Mouse (Mus musculus): ENCODE data around the gene Litaf.
"Not testable (repeated sequence)": the region's sequence is repeated elsewhere in the genome, so short reads cannot be mapped to it uniquely, and the experiment has no call there.

Gene Litaf

DNA sequence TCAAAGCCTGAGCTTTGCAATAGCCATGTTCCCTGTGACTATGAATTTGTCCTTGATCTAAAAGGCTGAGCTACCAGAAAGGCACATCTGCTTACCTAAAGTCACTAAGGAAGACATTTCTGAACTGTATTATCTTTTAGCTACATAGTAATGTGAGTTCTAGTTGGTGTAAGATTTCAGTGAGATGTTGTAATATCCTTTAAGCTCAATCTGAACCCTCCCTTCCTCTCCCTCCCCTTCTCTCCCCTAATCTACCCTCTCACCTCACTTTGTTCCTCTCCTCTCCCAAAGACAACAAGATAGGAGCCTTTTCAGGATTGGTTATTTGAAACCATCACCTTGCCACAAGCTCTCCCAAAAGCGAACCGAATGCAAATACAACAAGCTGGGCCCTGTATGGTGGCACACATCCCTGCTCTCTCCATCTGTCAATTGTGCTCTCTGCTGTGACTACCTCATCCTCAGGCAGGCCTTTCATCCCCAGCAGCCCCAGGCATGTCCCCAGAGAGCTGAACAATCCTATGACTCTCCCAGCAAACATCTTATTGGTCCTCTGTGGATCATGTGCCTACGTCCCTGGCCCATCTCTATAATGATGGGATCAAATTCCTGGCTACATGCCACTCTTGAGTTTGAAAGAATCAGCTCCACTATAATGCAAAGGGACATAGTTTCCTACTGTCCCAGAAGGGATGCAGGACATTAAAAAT, 44.4 kb downstream of the Litaf start:
- no peak for DNase-seq

DNA sequence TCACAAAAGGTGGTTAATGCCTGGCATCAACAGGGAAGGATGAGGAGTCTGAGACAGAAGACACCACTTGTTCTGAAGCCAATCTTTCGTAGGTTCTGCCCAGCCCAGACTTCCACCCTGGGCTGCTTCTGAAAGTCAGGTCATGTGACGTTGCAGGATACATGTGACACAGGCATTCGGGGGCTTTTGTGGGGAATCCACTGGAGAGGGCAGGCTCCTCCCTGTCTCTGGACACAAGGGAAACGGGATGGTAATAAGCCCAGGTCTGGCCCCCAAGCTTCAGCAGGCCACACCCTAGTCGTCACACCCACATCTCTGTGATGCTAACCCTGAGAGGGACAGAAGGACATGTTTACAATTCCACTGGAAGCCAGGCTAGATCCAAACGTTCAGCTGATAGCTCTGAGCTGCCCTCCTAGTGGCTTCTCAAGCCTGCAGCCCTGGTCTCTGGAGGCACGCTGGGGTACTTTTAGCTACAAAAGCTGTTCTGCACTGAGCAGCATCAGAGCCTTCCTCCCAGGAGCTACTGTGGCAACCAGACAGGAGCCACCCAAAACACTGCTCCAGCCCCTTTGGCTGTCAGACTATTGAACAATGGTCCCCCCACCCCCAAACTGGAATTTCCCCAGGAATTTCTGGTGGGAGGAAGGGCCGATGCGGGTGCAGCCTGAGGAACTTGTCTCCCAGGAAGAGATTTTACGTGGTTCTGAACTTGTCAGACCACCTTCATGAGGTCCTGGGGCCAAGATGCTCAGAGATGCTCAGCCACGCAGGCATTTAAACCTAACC, 48.0 kb downstream of the Litaf start:
- no peak for DNase-seq

GRCm38 (mm10) chr16:11016353-11016752, 49.6 kb downstream of the Litaf start:
- DNase-seq: no peak

DNA sequence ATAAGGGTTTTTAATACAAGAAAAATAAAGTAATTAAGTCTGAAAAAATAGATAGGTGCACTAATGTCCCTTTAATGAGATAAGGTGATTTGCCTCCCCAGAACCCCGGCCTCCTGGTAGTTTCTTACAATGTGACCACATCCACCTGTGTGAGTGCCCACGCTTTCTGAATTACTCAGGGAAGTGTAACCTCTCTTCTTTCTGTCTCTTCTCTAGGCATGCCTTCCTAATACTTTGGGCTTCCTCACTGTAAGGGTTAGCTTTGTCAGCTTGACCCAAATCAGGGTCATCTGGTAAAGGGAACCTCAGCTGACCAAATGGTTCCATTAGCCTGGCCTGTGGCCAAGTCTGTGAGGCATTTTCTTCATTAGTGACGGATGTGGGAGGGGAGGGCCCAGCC, 51.5 kb downstream of the Litaf start:
- DNase-seq: no peak

- not testable (repeated sequence) for DNase-seq
Measured at GRCm38 (mm10) chr16:11013464-11014147, 52.4 kb downstream of the Litaf start.

DNA sequence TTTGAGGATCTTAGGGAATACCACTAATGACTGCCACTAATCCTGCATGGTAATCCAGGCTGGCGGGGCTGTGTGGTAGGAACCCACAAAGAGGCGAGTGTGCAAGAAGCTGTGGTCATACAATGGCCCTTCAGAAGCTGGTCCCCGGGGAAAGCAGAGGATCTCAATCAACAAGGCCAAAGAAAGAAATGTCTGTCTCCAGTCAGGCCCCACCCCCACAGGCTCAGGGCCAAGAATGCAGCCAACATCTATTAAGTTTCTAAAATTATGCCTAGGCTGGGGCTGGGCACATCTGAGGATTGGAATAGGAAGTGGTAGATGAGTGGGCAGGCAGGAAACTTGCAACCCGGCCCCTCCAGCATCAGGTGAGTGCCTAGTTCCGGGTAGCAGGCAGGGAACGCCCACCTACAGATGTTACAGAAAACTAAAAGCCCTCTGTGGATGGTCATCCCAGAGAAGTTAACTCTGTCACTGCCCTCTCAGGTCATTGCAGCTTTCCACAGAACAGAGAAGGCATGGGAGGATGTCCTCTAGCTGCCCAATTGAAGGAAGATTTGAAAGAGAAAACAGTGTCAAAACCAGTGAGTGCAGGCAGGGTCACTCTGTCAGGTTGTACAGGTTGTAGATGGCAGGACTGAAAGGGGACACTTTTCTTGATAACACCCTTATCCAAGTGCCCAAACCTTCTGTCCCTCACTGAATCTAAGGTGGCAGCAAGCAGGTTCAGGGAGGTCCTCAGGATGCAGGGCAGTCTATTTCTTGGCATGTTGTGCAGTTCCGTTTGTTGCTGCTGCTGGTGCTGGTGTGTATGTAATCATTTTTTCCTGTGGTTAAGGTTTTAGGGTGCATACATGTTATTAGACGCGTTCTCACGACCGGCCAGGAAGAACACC, 53.1 kb downstream of the Litaf start:
- peak; percentile 42 for DNase-seq

DNA sequence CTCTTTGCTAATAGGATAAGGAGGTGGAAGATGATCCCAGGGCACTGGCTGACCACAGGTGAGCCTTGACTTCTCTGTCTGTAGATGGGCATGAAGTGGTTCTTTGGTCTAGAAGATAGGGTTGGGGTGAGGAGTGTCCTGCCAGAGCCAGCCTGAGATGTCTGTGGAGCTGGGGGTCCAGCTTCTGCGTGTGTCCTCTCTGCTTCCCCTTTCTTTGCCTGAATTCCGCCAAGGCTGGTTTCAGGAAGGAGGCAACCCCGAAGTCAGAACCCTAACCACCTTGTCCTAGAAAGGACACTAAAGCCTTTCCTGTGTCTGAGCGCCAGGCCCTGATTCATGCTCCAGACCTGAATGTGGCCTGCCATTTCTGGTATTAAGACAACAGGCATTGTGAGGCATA, 54.0 kb downstream of the Litaf start:
- DNase-seq: no peak

GRCm38 (mm10) chr16:11011206-11011605, 54.8 kb downstream of the Litaf start:
- DNase-seq: no peak

DNA sequence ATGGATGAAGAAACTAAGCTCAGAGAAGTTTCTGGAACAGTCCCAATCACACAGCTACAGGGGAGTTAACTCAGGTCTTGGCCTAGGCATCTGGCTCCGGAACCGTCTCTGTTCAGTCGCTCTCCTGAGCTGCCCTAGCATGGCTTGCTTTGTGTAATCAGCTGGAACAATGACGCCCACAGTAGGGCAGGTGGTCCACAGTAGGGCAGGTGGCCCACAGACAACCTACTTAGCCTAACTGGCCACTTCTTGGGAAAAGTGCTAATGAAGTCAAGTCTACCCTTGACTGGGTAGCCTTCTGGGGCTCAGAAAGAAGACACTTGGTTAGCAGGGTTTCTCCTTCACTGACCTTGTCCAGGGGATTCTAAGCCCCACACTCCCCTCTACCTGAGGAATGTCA, 55.7 kb downstream of the Litaf start:
- DNase-seq: no peak

DNA sequence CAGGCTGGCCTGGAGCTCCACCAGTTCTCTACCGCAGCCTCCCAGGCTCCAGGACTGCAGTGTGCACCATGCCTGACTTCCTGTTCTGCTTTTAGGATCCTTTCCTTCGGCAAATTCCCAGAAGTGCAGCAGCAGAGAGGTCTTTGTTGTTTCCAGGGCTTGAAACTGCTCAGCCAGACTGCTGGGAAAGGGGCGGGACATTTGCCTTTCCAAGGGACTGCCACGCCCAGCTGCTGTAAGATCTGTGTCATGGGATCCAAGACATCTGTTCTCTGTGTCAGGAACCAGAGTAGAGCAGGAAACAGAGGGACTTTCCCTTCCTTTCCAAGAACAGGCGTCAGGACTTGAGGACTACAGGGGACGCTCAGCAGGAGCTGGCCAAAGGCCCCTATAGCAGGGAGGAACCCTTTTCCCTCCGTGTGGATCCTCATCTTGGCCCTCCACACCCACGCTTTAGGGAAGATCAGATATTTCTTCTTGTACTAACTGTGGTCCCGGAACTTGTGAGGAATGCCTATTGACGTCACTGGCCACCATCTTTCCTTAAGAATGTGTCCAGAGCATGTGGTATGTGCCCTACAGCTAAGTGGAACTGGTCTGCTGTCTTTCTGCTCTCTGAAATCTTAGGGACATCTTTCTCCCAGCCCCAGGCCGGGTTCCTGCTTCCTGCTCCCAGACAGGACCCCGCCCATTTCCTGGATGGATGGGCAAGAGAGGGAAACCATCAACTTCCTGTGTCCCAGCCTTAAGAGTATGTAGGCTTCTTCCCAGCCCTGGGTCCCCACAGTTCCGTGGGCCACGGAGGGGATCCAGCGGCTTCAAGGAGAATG, 57.6 kb downstream of the Litaf start:
- no peak for DNase-seq

- DNase-seq: no peak
Measured at GRCm38 (mm10) chr16:11006100-11006499, 59.9 kb downstream of the Litaf start.

DNA sequence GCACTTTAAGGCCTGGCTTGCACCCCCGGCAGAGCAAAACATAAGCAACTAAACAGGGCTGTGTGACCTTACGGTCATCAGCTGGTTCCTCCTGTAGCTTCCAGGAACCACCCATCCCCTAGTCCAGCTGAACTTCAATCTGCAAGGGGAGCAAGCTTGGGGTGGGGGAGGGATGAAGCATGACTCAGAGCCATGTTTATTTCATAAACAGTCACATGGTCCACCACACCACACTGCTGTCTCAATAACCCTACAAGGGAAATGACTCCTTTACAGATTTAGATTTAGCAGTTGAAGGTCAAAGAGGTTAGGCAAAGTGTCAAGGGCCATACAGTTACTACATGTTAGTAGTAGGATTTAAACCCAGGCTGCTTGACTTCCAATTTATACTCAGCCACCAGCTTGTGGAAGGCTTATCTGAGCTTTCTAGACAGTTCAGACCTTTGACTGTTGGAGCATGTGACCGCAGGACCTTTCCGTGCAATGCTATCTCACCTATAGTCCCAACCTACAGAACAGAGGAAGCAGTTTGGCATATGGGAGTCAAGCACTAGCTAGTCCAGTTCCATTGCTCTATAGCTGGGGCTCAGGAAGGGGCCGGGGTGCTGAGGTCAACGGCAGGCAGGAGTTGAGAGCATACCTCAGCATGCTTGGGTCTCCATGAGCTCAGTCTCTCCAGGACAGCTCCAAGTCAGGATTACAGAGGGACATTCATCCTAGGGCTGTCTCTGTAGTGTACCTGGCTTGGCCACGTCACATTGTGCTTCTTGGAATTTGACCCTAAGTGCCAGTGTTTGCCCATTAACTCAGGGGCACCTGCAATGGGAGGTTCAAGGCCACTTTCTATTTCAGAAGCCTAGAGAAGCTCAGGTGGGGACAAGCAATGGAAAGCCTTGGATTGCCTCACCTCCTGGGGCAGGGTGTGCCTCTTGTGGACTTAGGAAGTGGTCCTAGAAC, 64.0 kb downstream of the Litaf start:
- DNase-seq: no peak

DNA sequence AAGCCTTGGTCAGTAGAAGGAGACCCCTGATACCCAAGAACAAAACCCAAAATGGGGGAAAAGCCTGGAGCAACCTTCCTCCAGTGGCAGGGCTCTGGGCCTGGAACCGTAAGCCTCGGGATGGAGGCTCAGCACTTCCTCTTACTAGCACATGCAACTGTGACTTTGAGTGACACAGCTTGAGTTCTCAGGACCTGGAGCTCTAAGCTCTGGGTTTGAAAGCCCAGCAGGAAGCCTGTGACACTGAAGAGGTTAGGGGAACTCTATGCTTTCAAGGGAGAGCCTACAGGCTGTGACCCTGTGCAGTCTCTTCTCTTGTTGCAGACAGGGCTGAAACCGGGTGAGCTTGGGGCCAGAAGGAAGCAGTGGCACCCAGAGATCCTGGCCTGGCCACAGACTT, 66.1 kb downstream of the Litaf start:
- no peak for DNase-seq

DNA sequence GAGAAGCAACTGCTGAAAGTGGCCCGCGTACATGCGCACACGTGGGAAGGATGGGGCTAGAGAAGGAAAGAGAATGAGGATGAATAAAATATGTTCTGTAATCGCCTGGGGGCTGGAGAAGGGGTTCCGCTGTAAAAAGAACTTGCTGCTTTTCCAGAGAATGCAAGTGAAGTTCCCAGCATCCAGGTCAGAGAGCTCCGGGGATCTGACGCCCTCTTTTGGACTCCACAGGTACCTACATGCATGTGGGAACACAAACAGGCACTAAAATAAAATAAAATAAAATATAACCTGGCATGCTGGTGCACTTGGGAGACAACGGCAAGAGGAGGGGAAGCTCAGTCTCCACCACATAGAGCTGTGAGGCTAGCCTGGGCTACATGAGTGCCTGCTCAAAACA, 67.7 kb downstream of the Litaf start:
- no peak for DNase-seq

- no peak for DNase-seq
Measured at GRCm38 (mm10) chr16:10996576-10996975, 69.4 kb downstream of the Litaf start.

DNA sequence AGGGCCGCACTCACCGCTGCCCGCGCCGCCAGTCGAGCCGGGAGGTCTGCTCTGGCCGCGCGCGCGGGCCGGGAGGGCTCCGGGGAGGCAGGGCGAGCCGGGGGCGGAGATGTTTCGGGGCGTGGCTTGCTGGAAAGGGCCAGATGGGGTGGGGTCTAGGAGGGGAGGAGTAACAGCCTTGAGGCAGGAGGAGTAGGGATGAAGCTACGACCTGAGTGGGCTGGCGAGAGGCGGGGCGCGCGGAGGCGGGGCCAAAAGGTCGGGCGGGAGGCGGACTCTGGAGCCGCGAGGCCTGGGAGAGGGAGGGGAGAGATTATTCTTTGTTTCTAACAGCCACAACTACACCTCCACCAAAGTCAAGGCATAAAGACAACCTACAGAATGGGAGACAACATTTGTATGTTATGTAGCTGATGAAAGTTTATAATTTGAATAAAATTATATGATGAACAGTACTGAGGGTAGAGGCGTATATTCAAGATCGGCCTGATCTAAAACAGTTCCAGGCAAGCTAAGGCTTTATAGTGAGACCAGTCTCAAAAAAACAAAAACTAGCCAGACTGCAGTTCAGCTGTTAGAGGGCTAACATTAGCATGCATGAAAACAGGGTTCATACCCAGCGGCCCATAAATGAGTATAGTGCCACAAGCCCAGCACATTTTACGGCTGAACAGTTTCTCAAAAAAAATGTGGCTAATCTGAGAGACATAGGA, 72.8 kb downstream of the Litaf start:
- DNase-seq: peak; percentile 65

DNA sequence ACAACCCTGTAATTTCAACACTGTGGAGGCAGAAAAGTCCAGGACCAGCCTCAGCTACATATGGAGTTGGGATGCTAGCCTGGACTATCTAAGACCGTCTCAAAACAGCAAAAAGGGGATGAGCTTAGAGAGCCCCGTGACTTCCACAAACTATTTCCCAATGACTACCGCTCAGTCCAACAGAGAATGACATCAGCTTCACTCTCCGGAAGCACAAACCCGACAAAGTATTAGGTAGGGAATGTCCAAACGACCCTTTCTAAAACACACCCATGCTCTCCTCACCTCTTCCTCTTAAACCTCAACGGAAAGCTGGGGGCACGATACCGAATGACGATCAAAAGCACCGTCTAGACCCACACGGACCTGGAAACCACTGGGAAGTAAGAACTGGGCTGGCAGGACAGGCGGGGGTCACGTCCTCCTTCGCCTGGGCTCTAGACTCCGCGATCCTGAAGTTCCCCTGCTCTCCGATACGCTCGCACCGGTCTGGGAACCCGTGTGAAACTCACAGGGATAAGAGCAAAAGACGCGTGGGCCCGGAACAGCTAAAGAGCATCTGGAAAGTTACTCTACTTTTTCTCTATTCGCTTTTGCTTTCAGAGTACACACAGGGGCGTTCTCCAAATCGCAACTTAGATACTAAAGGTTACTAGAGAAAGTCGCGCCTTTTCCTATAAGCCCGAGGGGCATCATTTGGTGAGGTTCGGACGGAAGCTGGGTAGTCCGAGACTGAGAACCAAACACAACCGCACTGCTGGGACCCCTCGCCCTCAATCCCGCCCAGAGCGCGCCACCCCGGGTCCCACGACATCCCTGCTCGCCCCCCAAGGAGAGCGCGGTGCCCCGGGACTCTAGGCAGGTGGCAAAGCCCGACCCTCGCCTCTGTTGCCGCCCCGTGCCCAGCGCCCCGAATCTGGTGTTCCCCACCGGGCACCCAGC, 73.6 kb downstream of the Litaf start:
- no peak for DNase-seq

DNA sequence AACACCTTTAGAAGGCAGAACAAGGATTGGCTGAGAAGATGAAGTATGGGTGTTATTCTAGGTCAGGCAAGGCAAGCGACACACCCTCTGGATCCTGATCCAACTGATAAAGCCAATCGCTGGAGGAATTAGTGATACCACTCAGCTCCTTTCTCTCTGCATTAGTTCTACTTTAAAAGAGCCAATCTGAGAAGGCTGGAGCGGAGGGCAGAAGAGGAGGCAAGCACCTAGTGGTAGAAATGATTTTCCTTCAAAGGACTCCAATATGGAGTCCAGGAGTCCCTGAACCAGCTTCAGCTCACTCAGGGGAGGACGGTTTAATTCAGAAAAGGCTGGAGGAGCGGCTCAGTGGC, 74.2 kb downstream of the Litaf start:
- DNase-seq: no peak

- no peak for DNase-seq
Measured at GRCm38 (mm10) chr16:10990763-10991162, 75.2 kb downstream of the Litaf start.

All from cerebellum, adult 9-11 months (tissue).